Mouse (Mus musculus) MEL (cell line): ENCODE results near the gene Iqschfp.

Source experiments
- CHD2 ChIP-seq: IDR thresholded peaks from 2 replicates; pipeline ENCODE4 v1.6.1; 2011; ENCODE audit warnings: low read length, improper control_type of control experiment
- CTCF ChIP-seq, 3 experiments: IDR thresholded peaks in 2 of 3; conservative IDR thresholded peaks in 1 of 3; 2 replicates each; pipeline ENCODE4 v1.5.1; 2011 to 2012; ENCODE audit warnings: low read length in 3 of 3, low read depth in 2 of 3, mild to moderate bottlenecking in 2 of 3, improper control_type of control experiment in 1 of 3, inconsistent platforms in 1 of 3, mixed read lengths in 1 of 3, moderate library complexity in 1 of 3; ENCODE audit not compliant: control insufficient read depth in 1 of 3, insufficient read depth in 1 of 3, poor library complexity in 1 of 3, severe bottlenecking in 1 of 3
- EP300 ChIP-seq, 2 experiments: IDR thresholded peaks; 2 replicates each; pipeline ENCODE4 v1.6.1; 2011; ENCODE audit warnings: improper control_type of control experiment in 2 of 2, low read length in 2 of 2, low read depth in 1 of 2, mild to moderate bottlenecking in 1 of 2
- HCFC1 ChIP-seq: IDR thresholded peaks from 2 replicates; pipeline ENCODE4 v1.6.1; 2012; ENCODE audit warnings: low read depth, mild to moderate bottlenecking, inconsistent platforms, low read length, improper control_type of control experiment, moderate library complexity
- MAFK ChIP-seq: IDR thresholded peaks from 2 replicates; pipeline ENCODE4 v1.6.1; 2011; ENCODE audit warnings: low read depth, mild to moderate bottlenecking, low read length, improper control_type of control experiment, borderline replicate concordance
- MAX ChIP-seq: IDR thresholded peaks from 2 replicates; pipeline ENCODE4 v1.6.1; 2011; ENCODE audit warnings: low read length, improper control_type of control experiment
- MXI1 ChIP-seq: IDR thresholded peaks from 2 replicates; pipeline ENCODE4 v1.6.1; 2011; ENCODE audit warnings: mild to moderate bottlenecking, low read depth, low read length, improper control_type of control experiment
- RAD21 ChIP-seq: IDR thresholded peaks from 2 replicates; pipeline ENCODE4 v1.6.1; 2011; ENCODE audit warnings: mild to moderate bottlenecking, low read depth, low read length, improper control_type of control experiment
- RCOR1 ChIP-seq: IDR thresholded peaks from 2 replicates; pipeline ENCODE4 v1.6.1; 2012; ENCODE audit warnings: low read depth, mild to moderate bottlenecking, inconsistent platforms, low read length, improper control_type of control experiment
- TAL1 ChIP-seq: IDR thresholded peaks from 2 replicates; pipeline ENCODE4 v1.6.1; 2012; ENCODE audit warnings: mild to moderate bottlenecking, inconsistent platforms, low read length, moderate library complexity, mixed read lengths
- TBP ChIP-seq: IDR thresholded peaks from 2 replicates; pipeline ENCODE4 v1.8.0; 2011; ENCODE audit warnings: low read depth, low read length, improper control_type of control experiment
- TCF12 ChIP-seq: IDR thresholded peaks from 2 replicates; pipeline ENCODE4 v1.6.1; 2014; ENCODE audit warnings: low read depth, mild to moderate bottlenecking, inconsistent platforms, low read length, improper control_type of control experiment, moderate library complexity
- USF1 ChIP-seq: IDR thresholded peaks from 2 replicates; pipeline ENCODE4 v1.6.1; 2014; ENCODE audit warnings: low read depth, mild to moderate bottlenecking, inconsistent platforms, low read length, improper control_type of control experiment, moderate library complexity
- USF2 ChIP-seq, 2 experiments: IDR thresholded peaks; 2 replicates each; pipeline ENCODE4 v1.6.1; 2011 to 2012; ENCODE audit warnings: improper control_type of control experiment in 2 of 2, low read length in 2 of 2, borderline replicate concordance in 1 of 2, inconsistent platforms in 1 of 2, low read depth in 1 of 2, mild to moderate bottlenecking in 1 of 2; ENCODE audit not compliant: insufficient read depth in 1 of 2

DNA sequence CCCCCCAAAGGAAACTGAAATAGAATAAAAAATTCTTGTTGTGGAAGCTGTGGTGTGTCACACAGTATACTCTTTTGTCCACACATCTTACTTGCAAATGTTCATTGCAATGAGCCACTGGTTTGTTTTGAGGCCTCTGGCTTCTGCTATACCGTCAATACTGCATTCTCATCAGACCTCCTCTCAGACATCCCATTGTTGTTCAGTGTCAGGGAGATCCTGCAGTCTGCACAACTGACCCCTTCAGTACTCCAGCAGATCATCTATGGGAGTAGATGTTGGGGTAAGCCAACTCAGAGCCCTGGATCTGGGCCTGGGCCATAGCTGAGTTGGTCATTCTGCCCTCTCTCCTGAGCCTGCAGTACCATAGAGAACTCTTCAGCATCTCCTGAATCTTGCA is 595.6 kb downstream of the Iqschfp start:
- no peak for TF ChIP-seq RAD21
- TF ChIP-seq MAX: no peak
- TF ChIP-seq CTCF (IDR thresholded peaks at IDR 0.05 in 2 of 3, conservative IDR thresholded peaks at IDR 0.05 in 1 of 3; ENCODE audit: control insufficient read depth in 1 of 3, insufficient read depth in 1 of 3, low read depth in 2 of 3, low read length in 3 of 3, poor library complexity in 1 of 3, severe bottlenecking in 1 of 3): no peak
- no peak for TF ChIP-seq EP300 (IDR thresholded peaks at IDR 0.05; ENCODE audit: low read depth in 1 of 2, low read length in 2 of 2)
- no peak for TF ChIP-seq RCOR1
- TF ChIP-seq TBP: no peak
- TF ChIP-seq MXI1: no peak
- TF ChIP-seq USF1: no peak
- no peak for TF ChIP-seq CHD2
- no peak for TF ChIP-seq TCF12
- no peak for TF ChIP-seq MAFK
- TF ChIP-seq USF2 (IDR thresholded peaks at IDR 0.05; ENCODE audit: borderline replicate concordance in 1 of 2, insufficient read depth in 1 of 2, low read depth in 1 of 2, low read length in 2 of 2): no peak
- TF ChIP-seq TAL1: no peak
- TF ChIP-seq HCFC1: no peak
